13 mouse cellular contexts compared by ENCODE assay signal in the genomic region with DNA sequence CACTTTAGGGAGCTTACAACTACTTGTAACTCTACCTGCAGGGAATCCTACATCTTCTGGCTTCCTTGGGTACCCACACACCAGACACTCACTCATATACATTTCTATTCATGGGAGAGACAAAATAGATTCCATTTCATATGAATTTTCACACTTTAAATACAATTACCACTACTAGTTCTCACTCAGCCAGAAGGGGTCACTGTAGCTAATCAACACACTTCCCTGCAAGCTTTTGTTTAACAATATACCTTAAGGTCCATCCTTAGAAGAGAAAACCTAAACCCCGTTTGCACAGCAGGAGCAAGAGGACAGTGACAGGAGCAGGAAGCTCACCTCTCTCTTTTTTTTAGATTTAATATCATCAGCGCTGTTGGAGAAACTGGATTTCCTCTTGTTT. TPM values are rescaled to one million over a fixed set of nuclear protein-coding genes. Genes with fewer than 3 reads are reported as not detected.
DNase-seq lines count a peak whose midpoint lies in the region; ATAC-seq and TF ChIP-seq lines count a peak whose summit lies in the region.
"Had no signal": no experiment of that assay in that cellular context is flagged by ENCODE, and none has a peak within 500 bp of the region (broad histone marks: within the 10 kb centered on the region; RNA-seq: fewer than 3 reads in every experiment).

No protein-coding gene starts in this region.

- H3K4me3 ChIP-seq in embryonic facial prominence, embryonic 14.5 days (ENCODE audit: low read depth, low read length): no peak overlapping the region
- H3K4me3 ChIP-seq in embryonic facial prominence, embryonic 10.5 days: no peak overlapping the region
- H3K4me3 ChIP-seq in layer of hippocampus, adult 2 months: no peak overlapping the region
- H3K4me3 ChIP-seq: heart, embryonic 13.5 days; limb, embryonic 13.5 days; megakaryocyte, embryonic 14.5 days had no signal

- H3K27ac ChIP-seq in embryonic facial prominence, embryonic 14.5 days (replicated peaks; ENCODE audit: low read depth, low read length): no peak overlapping the region
- no peak overlapping the region for H3K27ac ChIP-seq in embryonic facial prominence, embryonic 10.5 days (replicated peaks)
- H3K27ac ChIP-seq in layer of hippocampus, adult 2 months: no peak overlapping the region
- H3K27ac ChIP-seq: heart, embryonic 13.5 days; limb, embryonic 13.5 days had no signal

- no peak overlapping the region for H3K4me2 ChIP-seq in embryonic facial prominence, embryonic 14.5 days (ENCODE audit: low read depth, low read length)
- H3K4me2 ChIP-seq: heart, embryonic 13.5 days; limb, embryonic 13.5 days had no signal

- no peaks in the 10 kb centered on the region for H3K27me3 ChIP-seq in embryonic facial prominence, embryonic 14.5 days (replicated peaks; ENCODE audit: control insufficient read depth, insufficient read depth, low read length)
- H3K27me3 ChIP-seq in embryonic facial prominence, embryonic 10.5 days (replicated peaks; ENCODE audit: low read depth, poor library complexity, severe bottlenecking): no peaks in the 10 kb centered on the region
- H3K27me3 ChIP-seq: heart, embryonic 13.5 days; limb, embryonic 13.5 days; megakaryocyte, embryonic 14.5 days had no signal

- no peaks in the 10 kb centered on the region for H3K9me3 ChIP-seq in embryonic facial prominence, embryonic 14.5 days (ENCODE audit: control insufficient read depth, low read length)
- no peaks in the 10 kb centered on the region for H3K9me3 ChIP-seq in embryonic facial prominence, embryonic 10.5 days
- H3K9me3 ChIP-seq: heart, embryonic 13.5 days; limb, embryonic 13.5 days; megakaryocyte, embryonic 14.5 days had no signal

- no peaks in the 10 kb centered on the region for H3K4me1 ChIP-seq in embryonic facial prominence, embryonic 14.5 days (ENCODE audit: control insufficient read depth, insufficient read depth, low read length)
- no peaks in the 10 kb centered on the region for H3K4me1 ChIP-seq in embryonic facial prominence, embryonic 10.5 days

- TF ChIP-seq CTCF in layer of hippocampus, adult 2 months (conservative IDR thresholded peaks at IDR 0.05): peak; percentile 73

- DNase-seq in embryonic facial prominence, embryonic 14.5 days (ENCODE audit: low spot score): peak; percentile 43
- DNase-seq in embryonic facial prominence, embryonic 10.5 days (ENCODE audit: low spot score): no peak
- no peak for DNase-seq in layer of hippocampus, adult 2 months (ENCODE audit: low spot score in 2 of 2)
- no peak for DNase-seq in layer of hippocampus, adult 18-20 months (ENCODE audit: low spot score in 2 of 2)
- DNase-seq in 3T3-L1 (ENCODE audit: low read depth, low spot score) (peak; percentile 65), adipocyte (ENCODE audit: low spot score) (peak; percentile 47)
- no peak for DNase-seq in spleen, postnatal 10 days (ENCODE audit: low spot score in 2 of 2)
- DNase-seq in natural killer cell, adult 2 months (ENCODE audit: low spot score in 2 of 2): no peak
- DNase-seq: cerebellum, postnatal 36 days had no signal

- H3K36me3 ChIP-seq in embryonic facial prominence, embryonic 14.5 days (ENCODE audit: control insufficient read depth, insufficient read depth, low read length): peaks cover 80% of the 10 kb centered on the region
- peaks cover 99% of the 10 kb centered on the region for H3K36me3 ChIP-seq in embryonic facial prominence, embryonic 10.5 days (replicated peaks)

- no peak for ATAC-seq in embryonic facial prominence, embryonic 14.5 days (ENCODE audit: low read depth)

- H3K9ac ChIP-seq in embryonic facial prominence, embryonic 14.5 days (ENCODE audit: low read depth, low read length): no peak overlapping the region
- H3K9ac ChIP-seq: heart, embryonic 13.5 days; limb, embryonic 13.5 days had no signal

- WGBS in embryonic facial prominence, embryonic 14.5 days: 63% methylated on average over 2 of the region's 2 CpGs
- 72% methylated on average over 2 of the region's 2 CpGs for WGBS in embryonic facial prominence, embryonic 10.5 days

RNA-seq across cellular contexts. Expression of a gene that starts 34.5 kb away (rescaled TPM):
- polyA plus RNA-seq in embryonic facial prominence, embryonic 14.5 days (2014; fragmentation: Nextera tagmentation; extraction: Ambion mirVana): 112 and 126 TPM in 2 replicates
- polyA plus RNA-seq in embryonic facial prominence, embryonic 10.5 days (2016; fragmentation: Nextera tagmentation; extraction: Ambion mirVana): 202 and 206 TPM in 2 replicates
- total RNA-seq in layer of hippocampus, adult 2 months (2021): 100 to 1,000 TPM; 179 to 187 TPM
- 100 to 1,000 TPM; 174 to 190 TPM for total RNA-seq in layer of hippocampus, adult 18-20 months (2021)

RNA-seq across cellular contexts. Expression of a gene that starts 35.1 kb away (rescaled TPM):
- 573 and 661 TPM in 2 replicates for polyA plus RNA-seq in embryonic facial prominence, embryonic 14.5 days (2014; fragmentation: Nextera tagmentation; extraction: Ambion mirVana)
- 1,897 and 1,928 TPM in 2 replicates for polyA plus RNA-seq in embryonic facial prominence, embryonic 10.5 days (2016; fragmentation: Nextera tagmentation; extraction: Ambion mirVana)
- 100 to 1,000 TPM; 256 to 265 TPM for total RNA-seq in layer of hippocampus, adult 2 months (2021)
- 100 to 1,000 TPM; 239 to 256 TPM for total RNA-seq in layer of hippocampus, adult 18-20 months (2021)

RNA-seq across cellular contexts. Expression of a gene that starts 38.3 kb away (rescaled TPM):
- polyA plus RNA-seq in embryonic facial prominence, embryonic 14.5 days (2014; fragmentation: Nextera tagmentation; extraction: Ambion mirVana): 14.9 and 18.4 TPM in 2 replicates
- 15.7 and 19.6 TPM in 2 replicates for polyA plus RNA-seq in embryonic facial prominence, embryonic 10.5 days (2016; fragmentation: Nextera tagmentation; extraction: Ambion mirVana)
- total RNA-seq in layer of hippocampus, adult 2 months (2021): 10 to 100 TPM; 17.9 to 18.2 TPM
- total RNA-seq in layer of hippocampus, adult 18-20 months (2021): 10 to 100 TPM; 18.3 to 19.9 TPM

RNA-seq across cellular contexts. Expression of a gene that starts 53.0 kb away (rescaled TPM):
- polyA plus RNA-seq in embryonic facial prominence, embryonic 14.5 days (2014; fragmentation: Nextera tagmentation; extraction: Ambion mirVana): 2.1 and 2.5 TPM in 2 replicates
- polyA plus RNA-seq in embryonic facial prominence, embryonic 10.5 days (2016; fragmentation: Nextera tagmentation; extraction: Ambion mirVana): 4.7 and 5.9 TPM in 2 replicates
- not detected for total RNA-seq in layer of hippocampus, adult 2 months (2021)
- total RNA-seq in layer of hippocampus, adult 18-20 months (2021): not detected
- polyA plus RNA-seq: frontal cortex, adult 2 months had no signal

Comparison
In these comparisons a context has a peak if more than half of its experiments do, and no peak if none do; other contexts are left out.
1. DNase-seq: peak in embryonic facial prominence, embryonic 14.5 days (single experiment), 3T3-L1 (single experiment) and adipocyte (single experiment); none in embryonic facial prominence, embryonic 10.5 days (single experiment), layer of hippocampus, adult 2 months (0 of 2), layer of hippocampus, adult 18-20 months (0 of 2), spleen, postnatal 10 days (0 of 2) and natural killer cell, adult 2 months (0 of 2).